Mouse (Mus musculus) MEL (cell line): ENCODE data around the gene Zfp991.
"Not testable (repeated sequence)": the region's sequence is repeated elsewhere in the genome, so short reads cannot be mapped to it uniquely, and the experiment has no call there.

Source experiments
- CTCF ChIP-seq, 3 experiments: IDR thresholded peaks in 2 of 3; conservative IDR thresholded peaks in 1 of 3; 2 replicates each; pipeline ENCODE4 v1.5.1; 2011 to 2012; ENCODE audit warnings: low read length in 3 of 3, low read depth in 2 of 3, mild to moderate bottlenecking in 2 of 3, improper control_type of control experiment in 1 of 3, inconsistent platforms in 1 of 3, mixed read lengths in 1 of 3, moderate library complexity in 1 of 3; ENCODE audit not compliant: control insufficient read depth in 1 of 3, insufficient read depth in 1 of 3, poor library complexity in 1 of 3, severe bottlenecking in 1 of 3
- EP300 ChIP-seq, 2 experiments: IDR thresholded peaks; 2 replicates each; pipeline ENCODE4 v1.6.1; 2011; ENCODE audit warnings: improper control_type of control experiment in 2 of 2, low read length in 2 of 2, low read depth in 1 of 2, mild to moderate bottlenecking in 1 of 2
- ZNF384 ChIP-seq: IDR thresholded peaks from 2 replicates; pipeline ENCODE4 v1.6.1; 2012; ENCODE audit warnings: low read depth, mild to moderate bottlenecking, inconsistent platforms, low read length, improper control_type of control experiment

- TF ChIP-seq EP300 (IDR thresholded peaks at IDR 0.05; ENCODE audit: low read depth in 1 of 2, low read length in 2 of 2); CTCF (IDR thresholded peaks at IDR 0.05 in 2 of 3, conservative IDR thresholded peaks at IDR 0.05 in 1 of 3; ENCODE audit: control insufficient read depth in 1 of 3, insufficient read depth in 1 of 3, low read depth in 2 of 3, low read length in 3 of 3, poor library complexity in 1 of 3, severe bottlenecking in 1 of 3); ZNF384: not testable (repeated sequence)
Measured at GRCm38 (mm10) chr4:147176279-147176880, 44.5 kb downstream of the Zfp991 start.
